Mouse (Mus musculus) kidney, adult 2 months (tissue): ENCODE data around the gene Map3k6.

Source experiments
- CTCF ChIP-seq: fragments of 200-500 bp; conservative IDR thresholded peaks from 2 replicates; pipeline ENCODE4 v1.5.1; 2011; ENCODE audit warnings: low read depth, mild to moderate bottlenecking, control low read depth, low read length, moderate library complexity, mixed read lengths; ENCODE audit not compliant: insufficient read depth, insufficient read length
- POLR2A ChIP-seq: fragments of 200-500 bp; IDR thresholded peaks from one replicate; pipeline ENCODE4 v1.6.1; 2011; ENCODE audit warnings: low read depth, low read length, control low read depth

DNA sequence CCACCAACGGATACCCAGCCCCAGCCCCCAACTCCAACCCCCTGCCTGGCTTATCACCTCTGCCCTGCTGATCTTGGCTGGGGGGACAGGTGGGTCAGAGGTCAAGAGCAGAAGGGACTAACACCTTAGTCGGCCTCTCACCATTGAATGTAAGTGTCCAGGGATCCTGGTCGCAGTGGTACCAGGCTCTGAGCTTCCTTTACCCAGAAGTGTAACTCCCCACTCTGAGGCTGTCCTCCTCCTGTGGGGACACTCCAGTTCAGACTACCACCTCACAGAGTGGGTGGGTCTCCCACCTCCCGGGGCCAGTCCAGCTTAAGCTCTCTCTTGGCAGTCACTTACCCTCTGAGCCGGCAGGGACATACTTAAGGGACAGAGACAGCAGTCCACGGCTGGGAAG, 14.8 kb downstream of the Map3k6 start:
- TF ChIP-seq POLR2A (no peak), CTCF (no peak)
